Mouse (Mus musculus) fibroblast of lung, adult 2 months (primary cell): ENCODE results near the gene Tmx2.
"Not testable (repeated sequence)": the region's sequence is repeated elsewhere in the genome, so short reads cannot be mapped to it uniquely, and the experiment has no call there.

Experiments
- DNase-seq: peaks from one replicate; pipeline ENCODE4 v3.0.0-alpha.2; 2011; ENCODE audit warnings: low read depth

The Tmx2 gene

GRCm38 (mm10) chr2:84688080-84688844, 9.3 kb upstream of the Tmx2 start:
- DNase-seq: no peak

GRCm38 (mm10) chr2:84682605-84683183, 3.8 kb upstream of the Tmx2 start:
- DNase-seq: no peak

- peak; percentile 99 for DNase-seq
Measured at GRCm38 (mm10) chr2:84677968-84678880, 716 bp downstream of the Tmx2 start, which contains the start of the genes Gm28635 and Med19. TSS of gene Gm28635 (minus strand) at chr2:84678041. TSS of gene Med19 (plus strand) at chr2:84678402.

- DNase-seq: no peak
Measured at GRCm38 (mm10) chr2:84677270-84677967, 1.5 kb downstream of the Tmx2 start.

GRCm38 (mm10) chr2:84671535-84671934, 7.4 kb downstream of the Tmx2 start:
- not testable (repeated sequence) for DNase-seq

GRCm38 (mm10) chr2:84670569-84670933, 8.4 kb downstream of the Tmx2 start, which contains the start of gene Selenoh:
TSS of gene Selenoh (minus strand) at chr2:84670770.
- peak; percentile 49 for DNase-seq

- DNase-seq: no peak
Measured at GRCm38 (mm10) chr2:84669828-84670568, 8.9 kb downstream of the Tmx2 start.

- DNase-seq: no peak
Measured at GRCm38 (mm10) chr2:84666081-84666480, 12.9 kb downstream of the Tmx2 start.

- DNase-seq: no peak
Measured at GRCm38 (mm10) chr2:84662866-84663265, 16.1 kb downstream of the Tmx2 start.

- DNase-seq: no peak
Measured at GRCm38 (mm10) chr2:84660253-84660652, 18.7 kb downstream of the Tmx2 start.

- DNase-seq: no peak
Measured at GRCm38 (mm10) chr2:84658806-84659205, 20.1 kb downstream of the Tmx2 start, which contains the start of gene Btbd18. TSS of gene Btbd18 (plus strand) at chr2:84659079.

- DNase-seq: no peak
Measured at GRCm38 (mm10) chr2:84655864-84656263, 23.1 kb downstream of the Tmx2 start.

- DNase-seq: no peak
Measured at GRCm38 (mm10) chr2:84653354-84653753, 25.6 kb downstream of the Tmx2 start.

- DNase-seq: peak; percentile 91
Measured at GRCm38 (mm10) chr2:84650464-84651195, 28.3 kb downstream of the Tmx2 start, which contains the start of gene Ctnnd1. TSS of gene Ctnnd1 (minus strand) at chr2:84650765.

GRCm38 (mm10) chr2:84649674-84650073, 29.3 kb downstream of the Tmx2 start:
- DNase-seq: no peak

- no peak for DNase-seq
Measured at GRCm38 (mm10) chr2:84648369-84648768, 30.6 kb downstream of the Tmx2 start.

GRCm38 (mm10) chr2:84647051-84647568, 31.8 kb downstream of the Tmx2 start:
- DNase-seq: no peak

- no peak for DNase-seq
Measured at GRCm38 (mm10) chr2:84646138-84646537, 32.8 kb downstream of the Tmx2 start.

GRCm38 (mm10) chr2:84640833-84641232, 38.1 kb downstream of the Tmx2 start:
- DNase-seq: no peak
